Mouse (Mus musculus) thymus, adult 2 months (tissue): ENCODE measurements around the gene Fam163b.

Experiments
- CTCF ChIP-seq: fragments of 200-500 bp; IDR thresholded peaks from 2 replicates; pipeline ENCODE4 v1.5.1; 2012; ENCODE audit warnings: mild to moderate bottlenecking, control low read depth, low read length, moderate library complexity, borderline replicate concordance; ENCODE audit not compliant: control insufficient read depth, poor library complexity, insufficient read depth; ENCODE audit errors: extremely low read depth
- POLR2A ChIP-seq: fragments of 200-500 bp; IDR thresholded peaks from 2 replicates; pipeline ENCODE4 v1.6.1; 2012; ENCODE audit warnings: mild to moderate bottlenecking, low read length, control low read depth, moderate library complexity; ENCODE audit not compliant: control insufficient read depth, poor library complexity, insufficient read depth; ENCODE audit errors: extremely low read depth

- no peak for TF ChIP-seq POLR2A
- TF ChIP-seq CTCF, result no peak
Observed at GRCm38 (mm10) chr2:27135935-27136334, 6.4 kb downstream of the Fam163b start.
